Mouse (Mus musculus): ENCODE results near the gene Cnnm4. TPM values are rescaled to one million over a fixed set of nuclear protein-coding genes. Genes with fewer than 3 reads are reported as not detected.

Cnnm4 gene
- total RNA-seq, 2 experiments from 2014 or later = 2.6 to 2.7 TPM

GRCm38 (mm10) chr1:36556553-36557456 is 85.4 kb downstream of the Cnnm4 start:
- peak; percentile 42 for ATAC-seq (replicated peaks; ENCODE audit: low FRiP score, low TSS enrichment, poor library complexity, severe bottlenecking)

- 0 out of 2 replicates have a peak, but pooled peaks have one; percentile 3 for ATAC-seq (replicated peaks; ENCODE audit: low FRiP score, low TSS enrichment, poor library complexity, severe bottlenecking)
Observed at GRCm38 (mm10) chr1:36557457-36558011, 86.1 kb downstream of the Cnnm4 start.

Other genes starting within 250 kb of the Cnnm4 start
- gene Uggt1, start 226.9 kb upstream of the Cnnm4 start, total RNA-seq (2014; fragmentation: Nextera tagmentation) = 48.7 and 55.4 TPM in 2 replicates
- 54.7 and 89.5 TPM in 2 replicates for gene Uggt1, start 226.9 kb upstream of the Cnnm4 start, total RNA-seq (2017)
- gene Neurl3, start 196.9 kb upstream of the Cnnm4 start, total RNA-seq (2014; fragmentation: Nextera tagmentation) = 5.4 and 5.5 TPM in 2 replicates
- gene Neurl3, start 196.9 kb upstream of the Cnnm4 start, total RNA-seq (2017) = 7.4 and 7.8 TPM in 2 replicates
- gene Arid5a, start 163.9 kb upstream of the Cnnm4 start, total RNA-seq (2014; fragmentation: Nextera tagmentation) = 6.0 and 7.6 TPM in 2 replicates
- gene Arid5a, start 163.9 kb upstream of the Cnnm4 start, total RNA-seq (2017) = 3.2 and 4.3 TPM in 2 replicates
- 42.5 and 46.3 TPM in 2 replicates for gene Kansl3, start 102.4 kb upstream of the Cnnm4 start, total RNA-seq (2014; fragmentation: Nextera tagmentation)
- 24.6 and 50.0 TPM in 2 replicates for gene Kansl3, start 102.4 kb upstream of the Cnnm4 start, total RNA-seq (2017)
- gene Fer1l5, start 99.3 kb upstream of the Cnnm4 start, total RNA-seq (2014; fragmentation: Nextera tagmentation) = not detected in 2 replicates
- not detected in 2 replicates for gene Fer1l5, start 99.3 kb upstream of the Cnnm4 start, total RNA-seq (2017)
- 9.3 and 13.5 TPM in 2 replicates for gene Lman2l, start 26.3 kb upstream of the Cnnm4 start, total RNA-seq (2014; fragmentation: Nextera tagmentation)
- gene Lman2l, start 26.3 kb upstream of the Cnnm4 start, total RNA-seq (2017) = 1.8 and 7.4 TPM in 2 replicates
- gene Cnnm3, start 40.2 kb downstream of the Cnnm4 start, total RNA-seq (2014; fragmentation: Nextera tagmentation) = 12.6 and 15.9 TPM in 2 replicates
- 8.3 and 8.8 TPM in 2 replicates for gene Cnnm3, start 40.2 kb downstream of the Cnnm4 start, total RNA-seq (2017)
- 2.5 and 10.5 TPM in 2 replicates for gene Ankrd23, start 65.3 kb downstream of the Cnnm4 start, total RNA-seq (2014; fragmentation: Nextera tagmentation)
- 0.30 and 8.3 TPM in 2 replicates for gene Ankrd23, start 65.3 kb downstream of the Cnnm4 start, total RNA-seq (2017)
- 2.4 TPM in 1 of 2 replicates, not detected in the other for gene Gm42417, start 67.8 kb downstream of the Cnnm4 start, total RNA-seq (2014; fragmentation: Nextera tagmentation)
- gene Gm42417, start 67.8 kb downstream of the Cnnm4 start, total RNA-seq (2017) = 0.61 TPM in 1 of 2 replicates, not detected in the other
- 7.7 and 9.3 TPM in 2 replicates for gene Ankrd39, start 75.8 kb downstream of the Cnnm4 start, total RNA-seq (2014; fragmentation: Nextera tagmentation)
- 3.1 and 4.0 TPM in 2 replicates for gene Ankrd39, start 75.8 kb downstream of the Cnnm4 start, total RNA-seq (2017)
- 0.17 and 1.6 TPM in 2 replicates for gene Sema4c, start 86.7 kb downstream of the Cnnm4 start, total RNA-seq (2014; fragmentation: Nextera tagmentation)
- 0.50 and 0.70 TPM in 2 replicates for gene Sema4c, start 86.7 kb downstream of the Cnnm4 start, total RNA-seq (2017)
- not detected in 2 replicates for gene Fam178b, start 211.6 kb downstream of the Cnnm4 start, total RNA-seq (2014; fragmentation: Nextera tagmentation)
- gene Fam178b, start 211.6 kb downstream of the Cnnm4 start, total RNA-seq (2017) = not detected in 2 replicates
- gene Cox5b, start 219.8 kb downstream of the Cnnm4 start, total RNA-seq (2014; fragmentation: Nextera tagmentation) = 728 and 806 TPM in 2 replicates
- 1,234 and 1,237 TPM in 2 replicates for gene Cox5b, start 219.8 kb downstream of the Cnnm4 start, total RNA-seq (2017)
- not detected in 2 replicates for gene 4933424G06Rik, start 238.5 kb downstream of the Cnnm4 start, total RNA-seq (2014; fragmentation: Nextera tagmentation)
- not detected in 2 replicates for gene 4933424G06Rik, start 238.5 kb downstream of the Cnnm4 start, total RNA-seq (2017)
- 45.8 and 49.2 TPM in 2 replicates for gene Actr1b, start 242.8 kb downstream of the Cnnm4 start, total RNA-seq (2014; fragmentation: Nextera tagmentation)
- gene Actr1b, start 242.8 kb downstream of the Cnnm4 start, total RNA-seq (2017) = 49.1 and 51.1 TPM in 2 replicates

All from megakaryocyte-erythroid progenitor cell, adult 5-6 weeks (primary cell).